Mouse (Mus musculus): ENCODE measurements around the gene Egfr. TPM values are rescaled to one million over a fixed set of nuclear protein-coding genes. Genes with fewer than 3 reads are reported as not detected.

Egfr gene
- polyA plus RNA-seq, 1 experiment: 1.7 TPM

DNA sequence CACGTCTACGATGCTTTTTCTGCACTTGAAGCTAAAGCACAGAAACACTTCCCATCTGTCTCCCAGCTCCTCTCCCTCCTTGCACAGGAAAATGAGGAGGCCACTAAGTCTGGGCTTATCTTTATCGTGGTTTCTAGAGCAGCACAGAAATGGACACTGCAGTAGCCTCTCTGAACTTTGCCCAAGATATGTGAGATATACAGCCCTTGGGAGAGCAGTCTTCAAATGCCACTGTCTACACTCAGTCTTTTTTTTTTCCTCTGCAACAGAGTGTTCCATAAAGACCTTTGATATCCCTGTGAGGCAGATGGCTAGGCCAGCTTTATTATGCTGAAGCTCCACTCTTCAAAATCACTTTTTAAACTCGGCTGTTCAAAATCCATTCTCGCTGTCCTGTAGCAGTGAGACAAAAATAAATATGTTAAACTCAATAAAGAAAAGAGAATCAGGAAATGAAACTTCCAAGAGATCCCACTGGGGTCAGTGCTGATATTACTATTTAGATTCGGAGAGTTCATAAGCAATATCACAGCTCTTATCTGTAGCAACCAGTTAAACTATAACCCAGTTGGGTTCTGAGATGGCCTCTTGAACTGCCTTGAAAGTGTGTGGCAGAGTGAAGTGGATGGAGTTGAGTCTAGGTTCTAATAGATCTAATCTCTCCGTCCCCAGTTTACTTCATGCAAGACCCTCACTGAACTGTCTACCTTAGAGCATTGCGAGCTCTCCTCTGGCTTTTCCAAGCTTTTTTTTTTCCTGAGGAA is 148.8 kb downstream of the Egfr start:
- Histone ChIP-seq H3K36me3 (ENCODE audit: control insufficient read depth, insufficient read depth, low read length) (no peaks in the 10 kb centered on the region), H3K27me3 (ENCODE audit: control insufficient read depth, insufficient read depth, low read length) (no peaks in the 10 kb centered on the region), H3K4me3 (ENCODE audit: control insufficient read depth, low read depth, low read length) (no peak overlapping the region), H3K4me1 (ENCODE audit: control insufficient read depth, insufficient read depth, low read length) (no peaks in the 10 kb centered on the region), H3K27ac (ENCODE audit: control insufficient read depth, insufficient read depth, low read depth, low read length) (no peak overlapping the region)
- TF ChIP-seq CTCF (IDR thresholded peaks at IDR 0.05; ENCODE audit: control insufficient read depth, insufficient read depth, insufficient replicate concordance, low read depth, low read length) (no peak), POLR2A (IDR thresholded peaks at IDR 0.05; ENCODE audit: control insufficient read depth, low read depth, low read length) (no peak)

GRCm38 (mm10) chr11:16904302-16905011 is 152.5 kb downstream of the Egfr start:
- TF ChIP-seq POLR2A (IDR thresholded peaks at IDR 0.05; ENCODE audit: control insufficient read depth, low read depth, low read length): no peak
- no peak for TF ChIP-seq CTCF (IDR thresholded peaks at IDR 0.05; ENCODE audit: control insufficient read depth, insufficient read depth, insufficient replicate concordance, low read depth, low read length)
- Histone ChIP-seq H3K27me3 (ENCODE audit: control insufficient read depth, insufficient read depth, low read length) (no peaks in the 10 kb centered on the region), H3K4me3 (ENCODE audit: control insufficient read depth, low read depth, low read length) (no peak overlapping the region), H3K27ac (ENCODE audit: control insufficient read depth, insufficient read depth, low read depth, low read length) (no peak overlapping the region), H3K4me1 (ENCODE audit: control insufficient read depth, insufficient read depth, low read length) (no peaks in the 10 kb centered on the region), H3K36me3 (ENCODE audit: control insufficient read depth, insufficient read depth, low read length) (no peaks in the 10 kb centered on the region)

GRCm38 (mm10) chr11:16905012-16905332 is 153.0 kb downstream of the Egfr start:
- no peaks in the 10 kb centered on the region for H3K27me3 ChIP-seq (ENCODE audit: control insufficient read depth, insufficient read depth, low read length)

DNA sequence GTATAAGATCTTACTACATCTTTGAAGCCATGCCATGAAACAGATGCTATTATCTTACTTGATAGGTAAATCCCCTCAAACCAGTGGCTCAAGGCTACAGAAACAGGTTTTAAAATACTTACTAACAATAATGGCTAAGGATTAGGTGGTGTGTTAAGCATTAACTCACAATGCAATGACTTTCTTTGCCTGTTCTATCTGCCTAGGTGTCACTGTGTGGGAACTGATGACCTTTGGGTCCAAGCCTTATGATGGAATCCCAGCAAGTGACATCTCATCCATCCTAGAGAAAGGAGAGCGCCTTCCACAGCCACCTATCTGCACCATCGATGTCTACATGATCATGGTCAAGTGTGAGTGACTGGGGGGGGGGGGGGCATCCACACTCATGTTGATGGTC is 154.5 kb downstream of the Egfr start:
- H3K4me3 ChIP-seq (ENCODE audit: control insufficient read depth, low read depth, low read length): no peak overlapping the region
- H3K27ac ChIP-seq (ENCODE audit: control insufficient read depth, insufficient read depth, low read depth, low read length): no peak overlapping the region
- no peaks in the 10 kb centered on the region for H3K4me1 ChIP-seq (ENCODE audit: control insufficient read depth, insufficient read depth, low read length)
- H3K27me3 ChIP-seq (ENCODE audit: control insufficient read depth, insufficient read depth, low read length): no peaks in the 10 kb centered on the region
- TF ChIP-seq POLR2A (IDR thresholded peaks at IDR 0.05; ENCODE audit: control insufficient read depth, low read depth, low read length): no peak
- TF ChIP-seq CTCF (IDR thresholded peaks at IDR 0.05; ENCODE audit: control insufficient read depth, insufficient read depth, insufficient replicate concordance, low read depth, low read length): no peak
- no peaks in the 10 kb centered on the region for H3K36me3 ChIP-seq (ENCODE audit: control insufficient read depth, insufficient read depth, low read length)

More at GRCm38 (mm10) chr11:16905012-16905332, 153.0 kb downstream of the Egfr start:
- no peak overlapping the region for H3K27ac ChIP-seq (ENCODE audit: control insufficient read depth, insufficient read depth, low read depth, low read length)
- no peaks in the 10 kb centered on the region for H3K4me1 ChIP-seq (ENCODE audit: control insufficient read depth, insufficient read depth, low read length)
- H3K36me3 ChIP-seq (ENCODE audit: control insufficient read depth, insufficient read depth, low read length): no peaks in the 10 kb centered on the region
- TF ChIP-seq POLR2A (IDR thresholded peaks at IDR 0.05; ENCODE audit: control insufficient read depth, low read depth, low read length) (no peak), CTCF (IDR thresholded peaks at IDR 0.05; ENCODE audit: control insufficient read depth, insufficient read depth, insufficient replicate concordance, low read depth, low read length) (no peak)
- H3K4me3 ChIP-seq (ENCODE audit: control insufficient read depth, low read depth, low read length): no peak overlapping the region

- TF ChIP-seq POLR2A (IDR thresholded peaks at IDR 0.05; ENCODE audit: control insufficient read depth, low read depth, low read length): no peak
- no peak for TF ChIP-seq CTCF (IDR thresholded peaks at IDR 0.05; ENCODE audit: control insufficient read depth, insufficient read depth, insufficient replicate concordance, low read depth, low read length)
- H3K4me1 ChIP-seq (ENCODE audit: control insufficient read depth, insufficient read depth, low read length): no peaks in the 10 kb centered on the region
- no peak overlapping the region for H3K27ac ChIP-seq (ENCODE audit: control insufficient read depth, insufficient read depth, low read depth, low read length)
- H3K36me3 ChIP-seq (ENCODE audit: control insufficient read depth, insufficient read depth, low read length): no peaks in the 10 kb centered on the region
- no peaks in the 10 kb centered on the region for H3K27me3 ChIP-seq (ENCODE audit: control insufficient read depth, insufficient read depth, low read length)
- H3K4me3 ChIP-seq (ENCODE audit: control insufficient read depth, low read depth, low read length): no peak overlapping the region
Observed at GRCm38 (mm10) chr11:16907517-16908129, 155.6 kb downstream of the Egfr start.

DNA sequence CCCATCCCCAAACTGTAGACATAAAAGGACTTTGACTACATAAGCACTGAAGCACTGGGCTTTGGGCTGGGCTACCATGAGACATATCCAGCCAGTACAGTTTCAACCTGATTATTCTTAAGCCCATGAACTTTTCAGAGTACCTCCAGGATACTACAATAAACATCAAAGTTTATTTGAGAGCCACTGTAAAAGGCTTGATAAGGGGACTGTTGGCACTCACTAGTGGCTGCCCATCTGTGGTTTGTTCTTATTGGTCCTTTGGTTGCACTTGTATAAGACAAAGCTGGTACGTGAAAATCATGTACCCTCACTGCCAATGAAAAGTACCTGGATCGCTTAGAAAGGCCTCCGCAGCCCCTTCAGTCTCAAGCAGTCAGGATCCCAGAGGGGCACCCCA is 162.8 kb downstream of the Egfr start:
- H3K4me3 ChIP-seq (ENCODE audit: control insufficient read depth, low read depth, low read length): no peak overlapping the region
- TF ChIP-seq CTCF (IDR thresholded peaks at IDR 0.05; ENCODE audit: control insufficient read depth, insufficient read depth, insufficient replicate concordance, low read depth, low read length) (no peak), POLR2A (IDR thresholded peaks at IDR 0.05; ENCODE audit: control insufficient read depth, low read depth, low read length) (no peak)
- H3K27ac ChIP-seq (ENCODE audit: control insufficient read depth, insufficient read depth, low read depth, low read length): no peak overlapping the region

GRCm38 (mm10) chr11:16915850-16916249 is 163.8 kb downstream of the Egfr start:
- H3K36me3 ChIP-seq (ENCODE audit: control insufficient read depth, insufficient read depth, low read length): no peaks in the 10 kb centered on the region
- no peak overlapping the region for H3K4me3 ChIP-seq (ENCODE audit: control insufficient read depth, low read depth, low read length)
- no peaks in the 10 kb centered on the region for H3K4me1 ChIP-seq (ENCODE audit: control insufficient read depth, insufficient read depth, low read length)
- no peak overlapping the region for H3K27ac ChIP-seq (ENCODE audit: control insufficient read depth, insufficient read depth, low read depth, low read length)
- TF ChIP-seq POLR2A (IDR thresholded peaks at IDR 0.05; ENCODE audit: control insufficient read depth, low read depth, low read length) (no peak), CTCF (IDR thresholded peaks at IDR 0.05; ENCODE audit: control insufficient read depth, insufficient read depth, insufficient replicate concordance, low read depth, low read length) (no peak)
- H3K27me3 ChIP-seq (ENCODE audit: control insufficient read depth, insufficient read depth, low read length): no peaks in the 10 kb centered on the region

More for the DNA sequence above, 162.8 kb downstream of the Egfr start:
- no peaks in the 10 kb centered on the region for H3K4me1 ChIP-seq (ENCODE audit: control insufficient read depth, insufficient read depth, low read length)
- H3K27me3 ChIP-seq (ENCODE audit: control insufficient read depth, insufficient read depth, low read length): no peaks in the 10 kb centered on the region
- no peaks in the 10 kb centered on the region for H3K36me3 ChIP-seq (ENCODE audit: control insufficient read depth, insufficient read depth, low read length)

All from testis, adult 2 months (tissue).